Mouse (Mus musculus) ES-E14 (cell line): ENCODE results near the gene Grin2d. TPM values are rescaled to one million over a fixed set of nuclear protein-coding genes. Genes with fewer than 3 reads are reported as not detected.

Experiments used
- DNase-seq: peaks from one replicate; pipeline ENCODE4 v3.0.0-alpha.2; 2013; ENCODE audit warnings: low read depth, low spot score
- H3K27ac ChIP-seq: 2 replicates; pipeline ENCODE4 v1.5.1; 2012; ENCODE audit warnings: low read depth, mild to moderate bottlenecking, low read length, moderate library complexity, mixed read lengths; ENCODE audit not compliant: poor library complexity, insufficient read depth, severe bottlenecking
- H3K36me3 ChIP-seq: 2 replicates; pipeline ENCODE4 v1.6.1; 2012; ENCODE audit warnings: mild to moderate bottlenecking, low read length, moderate library complexity, mixed read lengths; ENCODE audit not compliant: control insufficient read depth, poor library complexity, insufficient read depth, severe bottlenecking
- H3K4me1 ChIP-seq, 2 experiments: fragments of 150-350 bp in 1 of 2; sonication (generic) in 1 of 2; 2 replicates each; pipeline ENCODE4 v1.6.1; 2012; ENCODE audit warnings: low read length in 2 of 2, mild to moderate bottlenecking in 1 of 2, mixed read lengths in 1 of 2; ENCODE audit not compliant: control insufficient read depth in 2 of 2, insufficient read depth in 2 of 2, poor library complexity in 1 of 2
- H3K4me3 ChIP-seq, 2 experiments: fragments of 150-350 bp in 1 of 2; sonication (generic) in 1 of 2; 2 replicates each; pipeline ENCODE4 v1.5.1; 2012; ENCODE audit warnings: low read length in 2 of 2, low read depth in 1 of 2, mild to moderate bottlenecking in 1 of 2, mixed read lengths in 1 of 2; ENCODE audit not compliant: insufficient read depth in 1 of 2, poor library complexity in 1 of 2, severe bottlenecking in 1 of 2
- H3K9ac ChIP-seq: 2 replicates; pipeline ENCODE4 v1.6.1; 2012; ENCODE audit warnings: low read depth, mild to moderate bottlenecking, low read length, mixed read lengths; ENCODE audit not compliant: poor library complexity, insufficient read depth, severe bottlenecking
- H3K9me3 ChIP-seq: fragments of 150-350 bp; sonication (generic); 2 replicates; pipeline ENCODE4 v1.6.1; 2012; ENCODE audit warnings: low read depth, mild to moderate bottlenecking, low read length; ENCODE audit not compliant: control insufficient read depth, insufficient read depth
- CHD2 ChIP-seq: IDR thresholded peaks from 2 replicates; pipeline ENCODE4 v1.6.1; 2014; ENCODE audit warnings: mild to moderate bottlenecking, low read depth, low read length, inconsistent platforms
- HCFC1 ChIP-seq: IDR thresholded peaks from 2 replicates; pipeline ENCODE4 v1.6.1; 2012; ENCODE audit warnings: low read length, inconsistent platforms, borderline replicate concordance; ENCODE audit not compliant: insufficient read depth
- MAFK ChIP-seq: IDR thresholded peaks from 2 replicates; pipeline ENCODE4 v1.6.1; 2014; ENCODE audit warnings: mild to moderate bottlenecking, low read depth, low read length, inconsistent platforms; ENCODE audit not compliant: insufficient read depth
- ZC3H11A ChIP-seq: IDR thresholded peaks from 2 replicates; pipeline ENCODE4 v1.6.1; 2012; ENCODE audit warnings: low read depth, mild to moderate bottlenecking, inconsistent platforms, low read length, borderline replicate concordance
- ZNF384 ChIP-seq: IDR thresholded peaks from 2 replicates; pipeline ENCODE4 v1.6.1; 2012; ENCODE audit warnings: low read depth, low read length, inconsistent platforms
- in situ Hi-C, 2 experiments: fragments of 600-800 bp; cut with MboI; formaldehyde crosslinking; loops; one replicate each; pipeline ENCODE4 v1.15.1; 2025; ENCODE audit warnings: low sequenced_read_pairs in 2 of 2, inconsistent platforms in 1 of 2; ENCODE audit not compliant: unreplicated experiment in 2 of 2
- total RNA-seq: library from RNA; depleted of rRNA; stranded (reverse); fragments of 300-350 nt; gene quantifications from 2 replicates; pipeline ENCODE4 v1.2.3, GENCODE M21; 2012

Grin2d gene
- total RNA-seq, 1 experiment: 0.67 TPM

GRCm38 (mm10) chr7:45876895-45877294, 1.3 kb downstream of the Grin2d start:
- Histone ChIP-seq H3K4me1 (peaks cover 1 to 5% of the 10 kb centered on the region in 2 experiments; a peak in 2 of 4 replicates), H3K36me3 (peaks cover 17% of the 10 kb centered on the region), H3K4me3 (no peak overlapping the region), H3K27ac (no peak overlapping the region), H3K9ac (no peak overlapping the region), H3K9me3 (no peaks in the 10 kb centered on the region)
- DNase-seq: no peak
- TF ChIP-seq ZC3H11A (no peak), HCFC1 (no peak), MAFK (no peak), CHD2 (no peak), ZNF384 (no peak)
- in situ Hi-C loops: no loop called here

- Histone ChIP-seq H3K36me3 (peaks cover 13% of the 10 kb centered on the region), H3K27ac (peak overlapping the region; percentile 41), H3K4me1 (peaks cover 1 to 5% of the 10 kb centered on the region in 2 experiments; a peak in 2 of 4 replicates), H3K9me3 (no peaks in the 10 kb centered on the region), H3K4me3 (peak overlapping the region; percentile 69 to 77), H3K9ac (peak overlapping the region; percentile 93)
- no peak for DNase-seq
- TF ChIP-seq MAFK (no peak), CHD2 (no peak), ZC3H11A (no peak), ZNF384 (no peak), HCFC1 (no peak)
- in situ Hi-C loops: no loop called here
These were observed 4.9 kb downstream of the Grin2d start for GRCm38 (mm10) chr7:45873061-45873947.

- Histone ChIP-seq H3K27ac (peak within 1 kb of the TSS; percentile 41), H3K4me1 (peaks cover 1 to 5% of the 10 kb centered on the region in 2 experiments; a peak in 2 of 4 replicates), H3K36me3 (peaks cover 13% of the 10 kb centered on the region), H3K9ac (peak within 1 kb of the TSS; percentile 93), H3K4me3 (peak within 1 kb of the TSS; percentile 69 to 77), H3K9me3 (no peaks in the 10 kb centered on the region)
- TF ChIP-seq HCFC1: no peak
- no peak for TF ChIP-seq CHD2
- no peak for TF ChIP-seq ZNF384
- TF ChIP-seq ZC3H11A: peak; percentile 21; the same call in 1 of the 2 replicates
- no peak for TF ChIP-seq MAFK
- in situ Hi-C loops: no loop called here
- peak; percentile 83 for DNase-seq
These were observed 5.6 kb downstream of the Grin2d start, which contains the start of gene Kdelr1 for GRCm38 (mm10) chr7:45872624-45873023. TSS of gene Kdelr1 (plus strand) at chr7:45872772.

- 0 out of 2 replicates have a peak overlapping the region, but pooled peaks have one; percentile 13 for H3K9ac ChIP-seq
- no peaks in the 10 kb centered on the region for H3K9me3 ChIP-seq
- H3K27ac ChIP-seq: no peak overlapping the region
- H3K36me3 ChIP-seq: peaks cover 6% of the 10 kb centered on the region; the same call in 1 of the 2 replicates
- peak overlapping the region; percentile 52; a peak in 3 of 4 replicates for H3K4me3 ChIP-seq
- TF ChIP-seq ZC3H11A (no peak), MAFK (no peak)
- DNase-seq: no peak
- H3K4me1 ChIP-seq: peaks cover 1 to 11% of the 10 kb centered on the region in 2 experiments; a peak in 2 of 4 replicates
- in situ Hi-C loops: no loop called here
These were observed 7.7 kb downstream of the Grin2d start for GRCm38 (mm10) chr7:45870282-45871058.
